Mouse (Mus musculus): ENCODE results near the gene Nmnat1.
"Not testable (repeated sequence)": the region's sequence is repeated elsewhere in the genome, so short reads cannot be mapped to it uniquely, and the experiment has no call there.

Nmnat1 gene

DNA sequence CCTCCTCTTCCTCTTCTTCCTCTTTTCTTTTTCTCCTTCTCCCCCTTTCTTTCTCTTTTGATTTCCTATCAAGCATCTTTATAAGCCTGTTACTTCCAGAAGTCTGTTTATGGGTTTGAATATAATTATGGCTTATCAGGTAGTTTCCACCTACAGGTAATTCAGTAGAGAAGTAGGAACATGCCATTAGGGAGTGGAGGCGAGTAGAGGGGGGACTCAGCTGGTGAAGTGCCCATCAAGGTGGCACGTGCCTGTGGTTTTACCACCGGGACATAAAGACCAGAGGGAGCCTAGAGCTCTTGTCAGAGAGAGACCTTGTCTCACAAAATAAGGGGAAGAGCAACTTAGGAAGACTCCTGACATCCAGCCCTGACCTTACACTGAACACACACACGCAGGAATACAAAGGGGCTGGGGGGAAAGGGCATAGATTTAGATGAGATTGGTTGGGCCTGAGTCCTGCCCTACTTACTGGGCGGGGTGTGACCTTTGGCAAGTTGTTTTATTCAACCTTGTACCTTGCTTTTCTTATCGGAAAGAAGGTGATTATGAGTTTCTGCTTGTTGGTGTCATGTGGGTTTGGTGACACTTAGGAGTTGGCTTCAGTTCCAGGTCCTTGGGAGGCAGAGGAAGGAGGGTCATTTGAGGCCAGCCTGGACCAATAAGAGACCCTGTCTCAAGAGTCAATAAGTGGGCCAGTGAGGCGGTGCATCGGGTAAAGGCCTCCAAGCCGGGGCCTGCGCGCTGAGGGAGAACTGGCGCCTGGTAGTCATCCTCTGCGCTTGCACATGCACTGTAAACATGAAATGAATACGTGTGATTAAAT lies 4.6 kb upstream of the Nmnat1 start:
- DNase-seq: no peak

DNA sequence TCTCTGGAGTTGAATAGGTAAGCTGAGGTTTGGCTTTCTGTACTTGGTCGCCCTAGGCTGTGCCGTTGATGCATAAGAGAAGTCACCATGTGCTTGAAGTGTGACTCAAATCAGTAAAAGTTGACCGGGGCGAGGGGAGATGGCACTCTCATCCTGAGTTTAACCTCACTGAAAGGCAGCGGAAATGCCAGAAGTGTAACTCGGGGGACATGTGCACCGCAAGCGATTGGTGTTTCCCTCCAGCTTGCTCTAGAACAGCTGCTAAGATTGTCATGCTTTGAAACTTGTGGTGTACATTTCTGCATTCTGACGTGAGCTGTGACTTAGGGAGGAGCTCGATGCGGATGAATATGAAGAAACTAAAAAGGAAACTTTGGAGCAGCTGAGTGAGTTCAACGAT lies 2.7 kb upstream of the Nmnat1 start:
- no peak for DNase-seq

DNA sequence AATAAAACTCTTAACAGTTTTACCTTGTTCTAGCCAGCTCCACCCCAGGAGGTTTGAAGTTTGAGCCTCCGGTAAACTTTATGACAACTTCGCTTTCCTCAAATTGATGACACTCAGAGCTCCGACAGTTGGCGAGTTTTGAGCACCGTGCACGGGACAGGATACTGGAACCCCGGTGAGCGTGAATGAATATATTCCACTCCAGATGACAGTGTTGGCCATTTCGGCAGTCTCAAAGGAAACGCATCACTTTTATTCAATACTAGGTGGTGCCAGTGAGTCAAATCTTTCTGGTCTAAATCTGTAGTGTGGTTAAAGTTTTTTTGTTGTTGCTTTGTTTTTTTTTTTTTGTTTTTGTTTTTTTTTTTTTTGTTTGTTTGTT lies 814 bp upstream of the Nmnat1 start:
- peak; percentile 14 to 31 for DNase-seq

DNA sequence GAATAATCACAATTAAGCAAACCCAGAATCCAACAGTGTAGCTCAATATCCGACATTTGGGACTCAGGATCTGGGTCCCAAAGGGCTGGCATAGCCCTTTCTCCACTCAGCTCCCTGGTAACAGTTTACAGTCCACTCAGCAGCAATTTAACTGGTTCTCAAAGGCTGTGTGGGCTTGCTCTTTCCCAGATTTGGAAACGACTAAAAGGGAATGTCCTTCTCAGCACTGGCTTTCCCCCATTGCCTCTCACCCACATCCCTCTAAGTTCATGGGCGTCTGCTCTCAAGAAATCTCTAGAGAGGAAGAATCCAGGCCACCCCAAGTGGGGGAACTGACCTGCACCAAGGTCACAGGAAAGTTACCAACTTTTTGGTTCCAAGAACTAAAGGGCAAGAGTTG lies 436 bp downstream of the Nmnat1 start:
- DNase-seq: no peak

DNA sequence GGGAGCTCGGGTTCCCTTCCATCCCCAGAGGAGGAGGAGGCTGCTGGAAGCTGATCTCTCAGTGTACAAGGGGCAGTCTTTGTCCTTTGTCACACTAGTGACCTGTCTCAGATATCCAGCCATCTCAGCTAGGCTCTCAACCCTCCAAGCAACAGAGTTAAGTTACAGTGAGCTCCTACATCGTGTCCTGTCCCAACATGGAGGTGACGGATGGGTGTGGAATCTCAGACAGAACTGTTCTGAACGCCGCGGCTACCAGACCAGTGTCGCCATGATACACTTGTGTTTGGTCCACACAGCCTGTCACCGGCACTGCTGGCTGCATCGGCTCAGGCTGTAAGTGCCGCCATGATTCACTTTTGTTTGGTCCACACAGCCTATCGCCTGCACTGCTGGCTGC lies 7.9 kb downstream of the Nmnat1 start, which contains the start of gene Tmem274:
Tmem274 (plus strand) TSS at position 301 of the 400 bp plus-strand sequence.
- DNase-seq: no peak

DNA sequence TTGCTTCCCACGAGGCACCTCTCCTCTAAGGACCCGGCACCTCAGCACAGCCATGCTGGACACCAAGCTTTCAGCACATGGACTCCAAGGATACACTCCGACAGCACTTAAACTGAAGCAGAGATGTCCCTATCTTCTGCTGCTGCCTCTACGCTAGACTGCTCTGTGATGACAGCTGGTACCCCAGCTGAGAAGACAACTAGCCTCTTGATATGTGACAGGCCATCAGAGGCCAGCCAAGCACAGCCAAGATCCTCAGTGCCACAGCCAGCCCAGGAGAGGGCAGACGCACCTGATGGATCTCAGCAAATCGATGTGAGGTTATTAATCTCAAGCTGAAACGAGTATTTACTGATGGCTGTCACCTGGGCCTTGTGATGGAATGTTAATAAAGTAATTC lies 9.9 kb downstream of the Nmnat1 start:
- peak; percentile 25 to 39 for DNase-seq

DNA sequence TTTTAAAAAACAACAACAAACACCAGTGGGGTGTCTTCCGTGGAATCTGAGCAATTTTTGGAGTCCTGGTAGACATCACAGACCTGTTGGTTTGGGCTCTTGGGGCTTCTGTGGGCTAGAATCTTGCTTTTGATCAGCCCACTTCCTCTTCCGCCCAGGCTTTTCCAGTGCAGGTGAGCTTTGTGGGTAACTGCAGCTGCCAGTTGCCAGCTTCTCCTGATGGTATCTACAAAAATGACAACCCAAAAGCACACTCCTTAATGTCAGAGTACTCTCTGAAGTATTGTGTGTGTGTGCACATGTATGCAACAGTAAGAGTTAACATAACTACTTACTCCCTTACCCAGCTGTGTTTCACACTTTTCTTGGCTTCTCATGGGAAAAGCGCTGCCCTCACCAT lies 15.4 kb downstream of the Nmnat1 start:
- DNase-seq: no peak

DNA sequence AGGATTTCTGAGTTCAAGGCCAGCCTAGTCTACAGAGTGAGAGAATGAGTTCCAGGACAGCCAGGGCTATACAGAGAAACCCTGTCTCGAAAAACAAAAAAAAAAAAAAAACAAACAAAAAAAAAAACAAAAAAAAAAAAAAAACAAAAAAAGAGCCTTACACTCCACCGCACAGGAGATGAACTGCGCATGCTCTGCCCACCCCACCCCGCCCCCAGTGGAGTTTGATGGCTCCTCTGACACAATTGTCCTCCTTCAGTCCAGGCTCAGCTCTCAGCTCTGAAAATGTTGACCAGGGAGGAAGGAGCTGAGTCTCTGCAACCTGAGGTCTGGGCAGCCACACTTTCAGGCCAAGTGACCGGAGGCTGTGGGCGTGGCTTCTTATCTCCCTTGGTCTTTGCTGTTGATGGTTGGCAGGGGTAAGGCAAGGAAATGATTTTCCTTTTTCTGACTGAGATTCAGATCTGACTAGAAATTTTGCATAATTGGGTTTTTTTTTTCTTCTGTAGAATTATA lies 21.5 kb downstream of the Nmnat1 start:
- DNase-seq: no peak

DNA sequence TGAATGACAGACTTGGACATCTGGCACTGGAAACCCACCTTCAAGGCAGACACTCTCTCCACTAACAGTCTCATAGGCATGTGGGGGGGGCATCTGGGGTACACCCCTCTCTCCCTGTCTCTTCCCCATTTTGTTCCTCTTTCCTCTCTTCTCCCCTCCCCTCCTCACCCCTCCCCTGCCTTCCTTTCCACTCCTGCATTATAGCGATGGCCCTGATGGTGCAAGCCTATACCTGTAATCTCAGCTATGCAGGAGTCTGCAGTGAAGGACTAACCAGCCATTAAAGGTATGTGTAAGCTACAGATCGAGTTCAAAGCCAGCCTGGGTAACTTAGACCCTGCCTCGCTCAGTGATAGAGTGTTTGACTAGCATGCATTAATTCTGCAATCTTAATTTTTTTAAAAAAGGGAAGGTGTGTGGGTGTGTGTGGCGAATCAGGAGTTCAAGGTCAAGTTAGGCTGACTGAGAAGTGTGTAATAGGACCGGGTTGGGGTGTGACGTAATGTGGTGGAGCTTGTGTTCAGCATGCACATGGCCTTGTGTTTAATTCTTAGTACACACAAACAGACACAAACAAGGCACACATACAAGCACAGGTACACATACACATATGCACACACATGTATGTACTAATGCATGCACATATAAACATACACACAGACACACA lies 22.6 kb downstream of the Nmnat1 start:
- peak in 1 of 2 experiments; percentile 30 for DNase-seq

DNA sequence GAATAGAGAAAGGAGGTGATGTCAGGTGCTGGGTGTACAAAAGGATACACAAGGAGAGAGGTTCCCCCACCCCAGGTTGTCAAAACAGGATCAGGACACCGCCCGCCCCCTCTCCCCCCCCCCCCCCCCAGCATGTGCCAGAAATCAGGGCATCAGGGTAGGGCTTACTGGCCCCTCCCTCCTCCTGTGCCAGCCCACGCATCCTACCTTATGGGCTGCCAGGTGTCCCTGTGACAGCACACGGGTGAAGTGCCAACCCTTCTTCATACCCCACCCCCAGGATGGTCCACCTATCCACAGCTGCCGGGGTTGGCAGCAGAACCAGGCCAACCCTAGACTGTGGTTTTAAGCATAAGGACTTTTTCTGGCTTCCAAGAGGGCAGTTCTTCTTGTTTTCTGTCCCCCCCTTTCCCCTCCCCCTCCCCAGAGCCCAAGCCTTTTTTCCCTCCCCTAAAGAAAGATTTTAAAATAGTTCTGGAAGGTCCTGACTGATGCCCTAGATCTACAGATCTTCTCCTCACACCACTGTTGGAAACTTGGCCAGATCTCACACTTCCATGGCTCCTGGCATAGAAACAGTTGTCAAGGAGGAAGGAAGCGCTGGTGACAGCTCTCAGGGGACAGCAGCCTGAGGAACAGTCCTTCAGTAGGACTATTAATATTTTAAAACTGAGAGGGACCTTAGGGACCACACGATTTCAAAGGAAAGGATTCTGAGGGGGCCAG lies 23.3 kb downstream of the Nmnat1 start:
- DNase-seq: peak; percentile 76 to 80

DNA sequence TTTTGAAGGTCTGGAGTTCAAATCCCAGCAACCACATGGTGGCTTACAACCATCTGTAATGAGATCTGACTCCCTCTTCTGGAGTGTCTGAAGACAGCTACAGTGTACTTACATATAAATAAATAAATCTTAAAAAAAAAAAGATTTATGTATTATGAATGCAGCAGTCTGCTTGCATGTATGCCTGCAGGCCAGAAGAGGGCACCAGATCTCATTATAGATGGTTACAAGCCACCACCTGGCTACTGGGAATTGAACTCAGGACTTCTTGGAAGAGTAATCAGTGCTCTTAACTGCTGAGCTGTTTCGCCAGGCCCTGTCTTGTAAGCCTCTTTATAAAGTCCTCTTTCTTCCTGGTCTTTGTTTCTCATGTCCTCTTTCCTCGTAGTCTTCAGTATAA lies 24.5 kb downstream of the Nmnat1 start:
- not testable (repeated sequence) for DNase-seq

DNA sequence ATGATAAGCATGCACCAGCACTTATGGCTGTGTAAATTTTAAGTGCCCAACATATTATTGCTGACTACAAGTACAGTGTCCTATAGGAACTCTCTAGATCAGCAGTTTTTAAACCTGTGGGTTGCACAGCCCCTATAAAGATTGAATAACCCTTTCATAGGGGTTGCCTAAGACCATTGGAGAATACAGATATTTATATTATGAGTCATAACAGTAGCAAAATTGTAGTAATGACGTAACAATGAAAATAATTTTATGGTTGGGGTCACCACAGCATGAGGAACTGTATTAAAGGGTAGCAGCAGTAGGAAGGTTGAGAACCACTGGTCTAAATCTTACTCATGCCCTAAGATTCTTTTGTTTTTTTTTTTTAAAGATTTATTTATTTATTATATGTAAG lies 25.6 kb downstream of the Nmnat1 start:
- no peak for DNase-seq

DNA sequence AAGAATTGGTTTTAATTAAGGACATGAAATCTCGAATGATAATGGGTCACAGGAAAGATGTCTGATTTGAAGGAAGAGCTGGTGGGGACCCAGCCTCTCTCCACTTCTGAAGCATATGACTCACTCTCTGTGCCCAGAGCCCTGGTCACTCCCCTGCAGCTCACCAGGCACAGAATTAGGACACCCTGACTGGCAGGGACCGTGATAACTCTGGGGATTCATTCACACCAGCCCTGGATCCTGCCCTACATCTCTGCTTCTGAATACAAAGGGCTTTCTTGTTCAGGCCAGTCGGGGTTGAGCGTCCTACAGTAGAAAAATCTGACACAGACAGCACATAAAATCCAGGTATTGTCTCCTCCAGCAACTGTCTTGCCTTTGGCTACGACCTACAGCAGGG lies 26.5 kb downstream of the Nmnat1 start:
- DNase-seq: no peak

DNA sequence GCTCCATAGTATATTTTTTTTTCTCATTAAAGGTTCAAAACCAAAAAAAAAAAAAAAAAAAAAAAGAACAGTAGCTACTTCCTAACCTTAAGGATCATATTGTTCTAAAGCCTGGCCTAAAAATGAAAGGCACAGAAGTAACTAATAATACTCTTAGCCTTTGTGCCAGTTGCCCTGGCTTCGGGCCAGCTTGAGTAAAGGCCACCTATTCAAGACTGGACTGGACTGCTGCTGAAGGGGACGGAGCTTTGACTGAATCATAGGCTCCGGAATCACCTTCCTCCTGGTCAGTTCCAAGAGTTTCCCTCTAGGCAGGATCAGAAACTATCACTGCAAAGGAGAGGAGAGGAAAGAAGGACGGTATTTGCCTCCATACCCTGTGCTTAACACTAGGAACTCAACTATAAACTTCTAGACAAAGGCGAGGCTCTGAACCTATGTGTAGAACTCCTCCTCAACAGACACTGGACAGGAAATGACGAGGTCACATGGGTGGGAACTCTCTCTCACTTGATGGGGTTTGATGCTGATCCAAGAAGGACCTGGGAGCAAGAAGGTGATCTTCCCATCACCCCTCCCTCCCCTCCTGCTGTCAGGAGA lies 27.1 kb downstream of the Nmnat1 start:
- no peak for DNase-seq

DNA sequence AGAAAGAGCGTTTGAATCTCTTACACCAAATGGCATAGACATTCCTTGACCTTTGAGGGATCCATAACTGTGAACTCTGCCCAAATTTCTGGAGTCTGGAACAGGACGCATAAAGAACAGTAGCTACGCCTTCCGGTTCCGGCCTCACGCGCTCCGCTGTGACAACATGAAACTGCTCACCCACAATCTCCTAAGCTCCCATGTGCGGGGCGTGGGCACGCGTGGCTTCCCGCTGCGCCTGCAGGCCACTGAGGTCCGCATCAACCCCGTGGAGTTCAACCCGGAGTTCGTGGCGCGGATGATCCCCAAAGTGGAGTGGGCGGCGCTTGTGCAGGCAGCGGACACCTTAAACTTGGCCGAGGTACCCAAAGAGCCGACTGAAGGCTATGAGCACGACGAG lies 27.8 kb downstream of the Nmnat1 start:
- DNase-seq: not testable (repeated sequence)

DNA sequence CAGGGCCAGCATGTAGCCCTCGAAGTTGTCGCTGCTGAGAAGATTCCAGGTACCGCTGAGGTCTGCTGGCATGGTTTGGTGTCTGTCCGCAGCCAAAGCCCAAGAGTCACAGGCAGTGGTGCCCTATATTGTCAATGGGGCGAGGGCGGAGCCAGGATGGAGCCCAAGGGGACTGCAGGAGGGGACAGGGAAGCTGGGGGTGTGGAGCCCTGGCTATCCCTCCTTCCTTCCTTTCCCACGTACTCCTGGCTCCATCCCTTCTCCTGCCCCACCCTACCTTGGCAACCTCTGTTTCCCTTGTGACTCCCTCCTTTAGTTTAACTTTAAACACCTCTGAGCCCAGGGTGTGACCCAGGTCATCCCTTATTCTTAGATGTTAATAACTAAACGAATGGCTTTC lies 30.1 kb downstream of the Nmnat1 start, which contains the start of gene Rbp7:
Rbp7 (minus strand) TSS at position 100 of the 400 bp plus-strand sequence.
- DNase-seq: no peak

DNA sequence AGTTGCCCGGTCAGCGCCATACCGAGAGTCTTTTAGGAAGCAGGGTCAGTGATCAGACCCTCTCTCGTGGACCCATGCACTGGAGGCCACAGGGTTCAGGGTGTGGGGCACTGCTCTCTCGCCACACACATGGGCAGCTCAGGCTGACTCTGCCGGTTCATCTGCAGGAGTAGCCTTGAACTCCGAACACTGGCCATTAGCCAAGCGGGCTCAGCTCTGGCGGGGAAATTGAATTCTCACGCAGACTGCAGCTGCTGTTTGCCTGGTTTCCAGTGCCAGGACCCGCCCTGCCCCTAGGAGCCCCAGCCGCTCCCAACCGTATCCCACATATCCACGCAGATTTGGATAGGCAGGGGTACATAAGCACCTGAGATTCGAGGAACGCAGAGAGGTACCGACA lies 30.7 kb downstream of the Nmnat1 start:
- peak; percentile 48 to 55 for DNase-seq

DNA sequence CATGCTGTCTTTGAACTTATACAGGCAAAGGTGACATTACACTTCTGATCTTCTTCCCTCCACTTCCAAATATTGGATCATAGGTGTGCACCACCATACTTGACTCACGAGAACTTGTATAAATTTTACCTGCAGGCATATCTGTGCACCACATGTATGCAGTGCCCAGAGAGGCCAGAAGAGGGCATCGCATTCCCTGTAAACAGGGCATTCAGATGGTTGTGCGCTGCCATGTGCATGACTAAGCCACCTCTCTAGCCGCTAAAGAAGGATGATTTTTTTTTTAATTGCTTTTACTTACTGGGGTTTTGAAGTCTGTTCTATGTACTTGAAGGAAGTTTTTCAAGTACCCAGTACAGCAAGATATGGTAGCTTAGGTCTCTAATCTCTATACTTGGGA lies 31.3 kb downstream of the Nmnat1 start:
- DNase-seq: peak; percentile 59 to 86

DNA sequence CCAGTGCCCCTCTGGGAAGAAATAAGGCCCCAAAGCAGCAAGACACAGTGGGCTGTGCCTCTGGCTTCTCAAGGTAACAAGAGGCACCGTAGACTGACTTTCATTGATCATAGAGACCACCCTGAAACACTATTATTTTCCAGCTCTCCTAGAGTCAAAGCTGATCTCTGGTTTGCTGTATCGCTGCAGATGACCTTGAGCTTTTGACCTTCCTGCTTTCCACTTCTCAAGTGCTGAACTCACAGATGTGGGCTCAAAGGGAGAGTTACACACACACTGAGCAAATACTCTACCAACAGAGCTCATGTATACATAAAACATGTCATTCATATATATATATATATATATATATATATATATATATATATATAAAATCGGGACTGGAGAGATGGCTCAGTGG lies 34.4 kb downstream of the Nmnat1 start:
- DNase-seq: no peak

DNA sequence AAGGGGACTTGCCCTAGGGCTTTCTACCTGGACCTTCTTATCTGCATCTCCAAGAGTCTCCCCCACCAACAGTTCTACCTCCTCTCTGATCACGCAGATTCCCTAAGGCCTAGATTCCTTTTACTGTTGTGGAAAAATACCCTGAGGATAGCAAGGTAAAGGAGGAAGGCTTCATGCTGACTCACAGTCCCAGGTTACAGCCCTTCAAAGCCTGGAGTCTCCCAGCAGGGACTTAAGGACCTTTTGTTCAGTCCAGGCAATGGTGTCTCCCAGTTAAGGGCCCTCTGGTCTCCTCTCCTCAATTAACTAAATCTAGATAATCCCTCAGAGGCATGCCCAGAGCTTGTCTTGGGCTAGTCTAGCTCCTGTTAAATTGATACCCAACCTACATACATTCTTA lies 38.7 kb downstream of the Nmnat1 start:
- no peak for DNase-seq

DNA sequence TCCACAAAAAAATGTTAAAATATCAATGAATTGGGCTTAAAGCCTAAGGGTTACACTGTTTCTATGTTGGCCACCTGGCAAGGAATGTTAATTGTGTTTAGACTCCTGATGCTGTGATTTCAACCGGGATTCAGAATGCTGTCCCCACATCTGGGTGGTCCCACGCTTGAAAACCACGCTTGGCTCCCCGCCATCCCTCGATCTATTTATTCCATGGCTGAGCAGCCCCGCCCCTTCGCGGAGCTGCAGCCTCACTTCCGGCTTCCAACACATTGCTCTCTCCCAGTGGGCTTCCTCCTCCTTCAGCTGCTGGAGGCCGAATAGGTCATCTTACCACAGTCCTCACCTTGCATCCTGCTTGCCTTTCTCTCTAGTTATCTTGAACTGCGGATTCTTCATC lies 39.1 kb downstream of the Nmnat1 start:
- peak; percentile 57 to 67 for DNase-seq

DNA sequence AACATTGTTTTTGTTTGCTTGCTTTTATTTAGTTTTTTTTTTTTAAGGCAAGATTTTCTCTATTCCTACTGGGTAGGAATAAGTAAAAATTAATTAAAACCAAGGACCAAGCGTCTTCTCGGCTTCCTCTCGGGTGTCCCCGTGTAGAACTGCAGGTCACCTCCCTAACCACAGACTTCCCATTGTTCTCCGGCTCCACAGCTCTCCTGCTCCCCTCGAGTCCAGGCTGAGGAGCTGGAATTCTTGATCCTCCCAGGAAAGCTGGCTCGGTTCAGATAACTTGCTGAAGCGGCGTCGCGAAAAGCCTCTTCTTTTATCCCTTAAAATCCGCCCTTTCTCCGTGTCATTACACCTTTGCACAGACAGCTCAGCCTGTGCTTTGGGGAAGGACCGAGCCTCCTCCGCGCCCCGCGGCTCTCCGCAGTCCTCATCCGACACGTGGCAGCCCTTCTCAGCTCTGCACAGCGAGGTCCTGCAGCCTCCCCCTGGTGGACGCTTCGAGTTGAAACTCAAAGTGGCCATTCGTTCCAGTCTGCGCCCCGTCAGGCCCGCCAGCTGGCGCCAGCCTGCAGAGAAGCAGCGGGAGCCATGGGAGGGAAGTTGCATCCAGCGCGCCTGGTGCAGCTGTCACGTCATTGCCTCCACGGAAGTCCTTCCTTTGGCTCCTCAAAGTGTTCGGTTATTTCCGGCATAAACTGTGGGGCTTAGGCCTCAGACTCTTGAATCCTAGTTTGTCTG lies 39.9 kb downstream of the Nmnat1 start:
- peak; percentile 91 to 93 for DNase-seq

All from cerebellum, postnatal 14 days (tissue).